In genomic region chr16:95349344-95349743, GRCm38 (mm10) we compare ENCODE assay signal across 21 mouse cellular contexts.
DNase-seq lines count a peak whose midpoint lies in the region; ATAC-seq and TF ChIP-seq lines count a peak whose summit lies in the region.
"Had no signal": no experiment of that assay in that cellular context is flagged by ENCODE, and none has a peak within 500 bp of the region (broad histone marks: within the 10 kb centered on the region; RNA-seq: fewer than 3 reads in every experiment).

No protein-coding gene starts in this region.

- no peak overlapping the region for H3K9ac ChIP-seq in liver, embryonic 15.5 days
- H3K9ac ChIP-seq in liver, embryonic 11.5 days (ENCODE audit: low read depth, low read length), result no peak overlapping the region
- H3K9ac ChIP-seq: embryonic facial prominence, embryonic 15.5 days; forebrain, embryonic 15.5 days; heart, embryonic 12.5 days; hindbrain, embryonic 14.5 days had no signal

- peak overlapping the region; percentile 10 for H3K27ac ChIP-seq in liver, embryonic 15.5 days (replicated peaks)
- no peak overlapping the region for H3K27ac ChIP-seq in liver, embryonic 11.5 days (ENCODE audit: low read depth, low read length)
- H3K27ac ChIP-seq: embryonic facial prominence, embryonic 15.5 days; forebrain, embryonic 10.5 days; forebrain, embryonic 15.5 days; hindbrain, embryonic 10.5 days; hindbrain, embryonic 14.5 days had no signal

- WGBS in liver, embryonic 15.5 days (ENCODE audit: insufficient replicate concordance), result 60% methylated on average over 6 of the region's 6 CpGs
- WGBS in liver, embryonic 11.5 days, result 78% methylated on average over 6 of the region's 6 CpGs
- WGBS in lung, adult 2 months, result 69% methylated on average over 6 of the region's 6 CpGs

- no peaks in the 10 kb centered on the region for H3K9me3 ChIP-seq in liver, embryonic 15.5 days (replicated peaks)
- H3K9me3 ChIP-seq in liver, embryonic 11.5 days (ENCODE audit: control insufficient read depth, low read length), result no peaks in the 10 kb centered on the region
- H3K9me3 ChIP-seq: embryonic facial prominence, embryonic 15.5 days; forebrain, embryonic 10.5 days; forebrain, embryonic 15.5 days; G1E; heart, embryonic 12.5 days; hindbrain, embryonic 10.5 days had no signal

- H3K4me3 ChIP-seq in liver, embryonic 15.5 days (replicated peaks), result no peak overlapping the region
- H3K4me3 ChIP-seq in liver, embryonic 11.5 days (ENCODE audit: low read depth, low read length), result no peak overlapping the region
- H3K4me3 ChIP-seq in lung, adult 2 months (replicated peaks; ENCODE audit: extremely low read depth, low read depth, low read length), result no peak overlapping the region
- H3K4me3 ChIP-seq: embryonic facial prominence, embryonic 15.5 days; erythroblast, embryonic 14.5 days; forebrain, embryonic 10.5 days; forebrain, embryonic 15.5 days; heart, embryonic 12.5 days; hindbrain, embryonic 10.5 days had no signal

- TF ChIP-seq CTCF in lung, adult 2 months (IDR thresholded peaks at IDR 0.05; ENCODE audit: insufficient read depth, low read length), result no peak

- TF ChIP-seq POLR2A in lung, adult 2 months (IDR thresholded peaks at IDR 0.05; ENCODE audit: borderline replicate concordance, extremely low read depth, low read depth, low read length), result no peak

- no peak for DNase-seq in liver, embryonic 11.5 days (ENCODE audit: low spot score)
- peak; percentile 25 for DNase-seq in lung, postnatal 36 days
- DNase-seq in lung, adult 2 months, result no peak
- no peak for DNase-seq in gastrocnemius, adult 8-10 months (ENCODE audit: low spot score in 2 of 2)
- DNase-seq: adrenal gland, adult 8-10 months; adrenal gland, postnatal 36 days; cerebellum, adult 11 months; cerebellum, adult 8-10 months; cerebellum, postnatal 14 days; embryo, embryonic 11 days; gastrocnemius, postnatal 14 days had no signal

- ATAC-seq in liver, embryonic 15.5 days (ENCODE audit: insufficient read depth), result no peak
- ATAC-seq in liver, embryonic 11.5 days (replicated peaks; ENCODE audit: low FRiP score), result no peak
- ATAC-seq in megakaryocyte, adult 5-6 weeks (ENCODE audit: poor library complexity, severe bottlenecking), result peak; percentile 1; the same call in 1 of the 2 replicates
- ATAC-seq: forebrain, embryonic 15.5 days had no signal

- H3K36me3 ChIP-seq in liver, embryonic 15.5 days (replicated peaks), result no peaks in the 10 kb centered on the region
- H3K36me3 ChIP-seq in liver, embryonic 11.5 days (ENCODE audit: control insufficient read depth, insufficient read depth, low read length), result no peaks in the 10 kb centered on the region
- H3K36me3 ChIP-seq: embryonic facial prominence, embryonic 15.5 days; forebrain, embryonic 10.5 days; forebrain, embryonic 15.5 days; G1E; heart, embryonic 12.5 days; hindbrain, embryonic 10.5 days had no signal

- no peaks in the 10 kb centered on the region for H3K27me3 ChIP-seq in liver, embryonic 15.5 days
- no peaks in the 10 kb centered on the region for H3K27me3 ChIP-seq in liver, embryonic 11.5 days (replicated peaks; ENCODE audit: control insufficient read depth, insufficient read depth, low read length)
- H3K27me3 ChIP-seq: embryonic facial prominence, embryonic 15.5 days; forebrain, embryonic 15.5 days; heart, embryonic 12.5 days had no signal

- H3K4me1 ChIP-seq in liver, embryonic 15.5 days (replicated peaks), result no peaks in the 10 kb centered on the region
- H3K4me1 ChIP-seq in liver, embryonic 11.5 days (replicated peaks; ENCODE audit: control insufficient read depth, insufficient read depth, low read length), result peaks cover 18% of the 10 kb centered on the region
- peaks cover 43% of the 10 kb centered on the region for H3K4me1 ChIP-seq in lung, adult 2 months (ENCODE audit: control insufficient read depth, insufficient read depth, low read length)
- H3K4me1 ChIP-seq: forebrain, embryonic 15.5 days had no signal

- H3K4me2 ChIP-seq in liver, embryonic 15.5 days, result no peak overlapping the region
- no peak overlapping the region for H3K4me2 ChIP-seq in liver, embryonic 11.5 days
- H3K4me2 ChIP-seq: embryonic facial prominence, embryonic 15.5 days; forebrain, embryonic 15.5 days; heart, embryonic 12.5 days; hindbrain, embryonic 14.5 days had no signal
